Mouse (Mus musculus): Measurements from ENCODE around the gene Mrpl14.
A peak's percentile ranks its signal among the peaks of the same experiment; 100 is the strongest.

Mrpl14 gene

GRCm38 (mm10) chr17:45686716-45687115 is 594 bp downstream of the Mrpl14 start, which contains the start of gene Tmem63b:
Gene Tmem63b (minus strand): TSS chr17:45686905.
- DNase-seq (ENCODE audit: low spot score): no peak

GRCm38 (mm10) chr17:45689120-45689519 is 3.0 kb downstream of the Mrpl14 start:
- no peak for DNase-seq (ENCODE audit: low spot score)

GRCm38 (mm10) chr17:45690044-45690443 is 3.9 kb downstream of the Mrpl14 start:
- DNase-seq (ENCODE audit: low spot score): no peak

- DNase-seq (ENCODE audit: low spot score): no peak
These were observed 6.0 kb downstream of the Mrpl14 start for GRCm38 (mm10) chr17:45692159-45692558.

GRCm38 (mm10) chr17:45693812-45694565 is 7.9 kb downstream of the Mrpl14 start:
- no peak for DNase-seq (ENCODE audit: low spot score)

- no peak for DNase-seq (ENCODE audit: low spot score)
These were observed 9.4 kb downstream of the Mrpl14 start for GRCm38 (mm10) chr17:45695227-45696120.

GRCm38 (mm10) chr17:45696981-45697380 is 10.9 kb downstream of the Mrpl14 start:
- DNase-seq (ENCODE audit: low spot score): no peak

GRCm38 (mm10) chr17:45698368-45698767 is 12.2 kb downstream of the Mrpl14 start:
- DNase-seq (ENCODE audit: low spot score): no peak

- DNase-seq (ENCODE audit: low spot score): no peak
These were observed 13.1 kb downstream of the Mrpl14 start for GRCm38 (mm10) chr17:45699039-45699740.

- DNase-seq (ENCODE audit: low spot score): no peak
These were observed 14.5 kb downstream of the Mrpl14 start for GRCm38 (mm10) chr17:45700496-45701235.

- DNase-seq (ENCODE audit: low spot score): no peak
These were observed 15.1 kb downstream of the Mrpl14 start for GRCm38 (mm10) chr17:45701236-45701591.

GRCm38 (mm10) chr17:45702254-45702653 is 16.1 kb downstream of the Mrpl14 start:
- no peak for DNase-seq (ENCODE audit: low spot score)

GRCm38 (mm10) chr17:45703187-45703586 is 17.1 kb downstream of the Mrpl14 start:
- no peak for DNase-seq (ENCODE audit: low spot score)

- DNase-seq (ENCODE audit: low spot score): no peak
These were observed 20.7 kb downstream of the Mrpl14 start for GRCm38 (mm10) chr17:45706796-45707195.

- DNase-seq (ENCODE audit: low spot score): no peak
These were observed 21.3 kb downstream of the Mrpl14 start for GRCm38 (mm10) chr17:45707376-45707775.

GRCm38 (mm10) chr17:45708179-45708578 is 22.1 kb downstream of the Mrpl14 start:
- DNase-seq (ENCODE audit: low spot score): no peak

- DNase-seq (ENCODE audit: low spot score): no peak
These were observed 23.7 kb downstream of the Mrpl14 start for GRCm38 (mm10) chr17:45709829-45710228.

GRCm38 (mm10) chr17:45710407-45710806 is 24.3 kb downstream of the Mrpl14 start:
- DNase-seq (ENCODE audit: low spot score): no peak

- no peak for DNase-seq (ENCODE audit: low spot score)
These were observed 25.4 kb downstream of the Mrpl14 start for GRCm38 (mm10) chr17:45711525-45711924.

GRCm38 (mm10) chr17:45718323-45718722 is 32.2 kb downstream of the Mrpl14 start:
- no peak for DNase-seq (ENCODE audit: low spot score)

GRCm38 (mm10) chr17:45723732-45724573 is 37.8 kb downstream of the Mrpl14 start:
- peak; percentile 79 for DNase-seq (ENCODE audit: low spot score)

All from urinary bladder, postnatal 25 days (tissue).